Mouse (Mus musculus) neural tube, embryonic 10.5 days (tissue): ENCODE results near the gene Irf2bp2.

Source experiments
- DNase-seq: peaks from one replicate; pipeline ENCODE4 v3.0.0-alpha.2; 2017; ENCODE audit warnings: low spot score; ENCODE audit errors: extremely low spot score

Irf2bp2 gene

GRCm38 (mm10) chr8:126570521-126571040 lies 23.2 kb downstream of the Irf2bp2 start:
- no peak for DNase-seq

DNA sequence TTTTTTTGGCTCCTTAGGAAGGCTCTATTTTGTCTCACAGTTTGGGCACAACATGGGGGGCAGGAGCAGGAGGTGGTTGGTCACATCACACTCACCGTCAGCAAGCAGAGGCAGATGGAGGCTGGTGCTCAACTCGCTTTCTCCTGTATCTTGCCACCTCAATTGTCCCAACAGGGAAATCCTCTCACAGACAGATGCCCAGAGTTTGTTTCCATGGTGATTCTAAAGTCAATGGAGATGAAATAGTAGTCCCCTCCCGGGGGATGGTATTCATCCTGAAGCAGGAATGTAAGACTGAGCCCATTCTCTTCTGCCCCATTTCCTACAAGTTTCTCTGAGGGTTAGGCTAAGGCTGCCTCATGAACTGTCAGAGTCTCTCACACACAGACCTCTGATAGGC lies 23.7 kb downstream of the Irf2bp2 start:
- DNase-seq, result no peak

DNA sequence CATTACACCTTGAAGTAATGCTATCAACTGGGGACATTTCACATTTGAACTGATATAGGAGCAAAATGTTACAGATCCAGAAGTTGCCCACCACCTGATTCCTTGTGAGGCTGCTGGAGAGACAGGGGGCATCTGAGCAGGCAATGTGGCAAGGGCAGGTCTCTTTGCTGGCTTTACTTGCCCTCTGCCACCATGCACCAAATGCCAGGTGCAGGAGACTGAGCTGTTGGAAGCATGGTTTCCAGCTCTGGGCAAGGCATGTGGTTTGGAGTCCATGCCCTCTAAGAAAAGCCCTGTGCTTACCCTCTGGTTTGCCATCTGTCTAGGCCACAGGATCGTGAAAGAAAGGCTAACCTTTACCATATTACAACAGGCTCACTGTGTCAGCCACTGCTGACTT lies 24.1 kb downstream of the Irf2bp2 start:
- no peak for DNase-seq

GRCm38 (mm10) chr8:126567674-126568073 lies 26.1 kb downstream of the Irf2bp2 start:
- no peak for DNase-seq

- peak; percentile 46 for DNase-seq
Observed at GRCm38 (mm10) chr8:126566446-126567062, 27.2 kb downstream of the Irf2bp2 start.

GRCm38 (mm10) chr8:126565954-126566445 lies 27.8 kb downstream of the Irf2bp2 start:
- no peak for DNase-seq

DNA sequence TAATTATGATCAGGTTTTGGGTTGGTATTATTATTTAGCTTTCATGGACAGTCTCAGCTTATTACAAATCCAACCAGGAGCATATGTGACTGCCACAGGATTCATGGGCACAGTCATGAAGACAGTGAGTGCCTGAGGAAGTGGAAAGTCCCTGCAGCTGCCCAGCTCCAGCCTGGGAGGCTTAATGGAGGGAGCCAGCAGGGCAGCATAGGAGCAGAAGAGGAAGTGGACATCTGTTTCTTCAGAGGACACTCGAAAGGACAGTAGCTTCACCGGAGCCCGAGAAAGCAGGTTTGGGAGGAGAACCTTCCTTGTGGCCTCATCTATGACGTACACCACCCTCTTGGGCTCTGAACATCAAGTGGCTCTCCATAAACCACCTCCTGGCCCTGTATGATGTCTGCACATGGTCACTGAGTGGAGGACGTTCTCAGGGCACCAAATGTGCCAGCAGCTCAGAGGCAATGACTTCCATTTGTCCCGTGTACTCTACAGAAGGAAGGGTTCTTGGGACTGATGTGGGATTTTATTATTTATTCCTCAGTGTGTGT lies 28.5 kb downstream of the Irf2bp2 start:
- no peak for DNase-seq

GRCm38 (mm10) chr8:126564551-126565154 lies 29.1 kb downstream of the Irf2bp2 start:
- no peak for DNase-seq

GRCm38 (mm10) chr8:126561316-126561841 lies 32.4 kb downstream of the Irf2bp2 start:
- no peak for DNase-seq

GRCm38 (mm10) chr8:126558400-126558953 lies 35.3 kb downstream of the Irf2bp2 start:
- no peak for DNase-seq

- peak; percentile 40 for DNase-seq
Observed at GRCm38 (mm10) chr8:126557403-126557802, 36.4 kb downstream of the Irf2bp2 start.

DNA sequence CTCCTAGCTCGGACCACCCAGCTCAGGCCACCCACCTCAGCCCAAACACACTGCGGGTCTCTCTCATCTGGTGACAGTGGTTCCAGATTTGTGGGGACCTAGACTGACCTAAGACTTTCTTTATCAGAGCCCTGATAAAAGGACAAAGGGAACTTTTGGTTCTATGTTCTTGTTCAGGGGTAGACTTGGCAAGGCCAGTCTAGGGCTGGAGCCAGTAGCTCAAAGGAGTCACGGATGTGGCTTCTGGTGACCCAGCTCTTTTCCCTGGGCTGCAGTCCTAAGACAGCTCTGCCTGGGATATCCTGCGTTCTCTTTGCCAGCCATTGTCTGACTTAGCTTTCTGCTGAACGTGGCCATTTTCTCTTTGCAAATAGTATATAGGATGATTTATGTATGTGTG lies 37.1 kb downstream of the Irf2bp2 start:
- no peak for DNase-seq

DNA sequence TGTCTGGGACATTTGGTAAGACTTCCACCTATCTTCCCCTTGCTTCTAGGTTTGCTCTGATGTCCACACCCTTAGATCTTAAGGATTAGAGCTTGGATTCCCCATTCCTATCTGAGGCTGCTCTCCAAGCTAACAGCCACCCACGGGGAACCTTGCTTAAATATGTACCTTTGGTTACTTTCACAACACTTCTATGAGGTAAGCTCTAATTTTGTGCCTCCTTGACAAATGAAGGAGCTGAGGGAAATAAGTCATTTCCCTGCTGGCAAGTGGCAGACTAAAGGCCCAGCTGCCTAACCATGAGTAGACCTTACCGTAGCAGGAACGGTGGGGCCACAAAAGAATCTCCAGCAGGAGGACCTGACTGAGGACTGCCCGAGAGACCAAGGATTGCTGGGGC lies 39.0 kb downstream of the Irf2bp2 start:
- DNase-seq, result no peak

GRCm38 (mm10) chr8:126551871-126552270 lies 41.9 kb downstream of the Irf2bp2 start:
- DNase-seq, result no peak

DNA sequence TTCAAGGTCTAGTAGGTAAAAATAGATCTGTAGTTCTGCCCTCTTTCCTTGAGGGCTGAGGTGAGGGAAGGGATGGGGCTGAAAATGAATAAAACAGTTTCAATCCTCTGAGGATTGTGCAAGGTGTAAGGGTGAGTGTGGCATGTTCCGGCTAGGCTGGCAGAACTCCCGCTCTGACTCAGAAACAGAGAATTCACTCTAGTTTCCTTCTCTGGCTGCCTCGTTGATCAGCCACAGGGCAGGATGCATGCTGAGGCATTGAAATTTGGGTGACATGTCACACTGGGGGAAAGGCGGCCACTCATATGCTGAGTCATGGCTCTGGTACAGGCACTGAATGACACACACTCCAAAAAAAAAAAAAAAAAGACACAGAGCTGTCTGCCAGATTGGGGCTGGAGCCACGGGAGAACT lies 42.8 kb downstream of the Irf2bp2 start:
- DNase-seq, result no peak

- DNase-seq, result no peak
Observed at GRCm38 (mm10) chr8:126547841-126548240, 45.9 kb downstream of the Irf2bp2 start.

- no peak for DNase-seq
Observed at GRCm38 (mm10) chr8:126547361-126547760, 46.4 kb downstream of the Irf2bp2 start.

DNA sequence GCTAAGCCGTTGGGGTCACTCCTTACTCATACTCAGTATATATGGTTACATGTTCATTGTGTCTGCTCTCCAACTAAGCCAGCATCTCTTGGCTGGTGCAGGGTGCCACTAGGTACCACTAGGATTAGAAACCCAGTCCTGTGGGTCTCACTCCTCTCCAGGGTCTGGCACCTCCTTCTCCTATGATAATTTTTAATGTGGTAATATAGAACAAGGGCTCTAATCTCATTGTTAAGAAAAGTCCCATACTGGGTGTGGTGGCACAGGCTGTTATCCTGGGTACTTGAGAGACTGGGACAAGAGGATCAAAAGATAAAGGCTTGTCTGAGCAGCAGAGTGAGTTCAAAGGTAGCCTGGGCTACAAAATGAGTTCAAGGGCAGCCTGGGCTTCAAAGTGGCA lies 47.3 kb downstream of the Irf2bp2 start:
- DNase-seq, result no peak

- DNase-seq, result no peak
Observed at GRCm38 (mm10) chr8:126543407-126543806, 50.4 kb downstream of the Irf2bp2 start.

DNA sequence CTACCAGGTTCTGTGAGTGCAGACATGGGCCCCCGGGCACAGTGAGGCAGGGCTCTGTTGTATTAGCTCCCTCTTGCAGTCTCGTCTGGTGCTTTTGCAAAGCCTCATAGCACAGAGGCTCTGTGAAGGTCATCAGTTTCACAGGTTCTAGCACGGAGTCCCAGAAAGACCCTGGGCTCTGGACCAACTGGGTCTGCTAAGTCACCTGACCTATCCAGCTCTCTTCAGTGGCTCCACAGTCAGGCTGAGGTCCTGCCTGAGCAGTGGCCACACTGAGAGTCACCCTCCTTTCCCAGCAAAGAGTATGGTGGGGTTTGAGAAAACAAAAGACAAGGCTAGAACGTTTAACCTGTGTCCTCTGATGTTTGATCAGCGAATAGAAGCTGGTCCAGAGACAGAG lies 51.0 kb downstream of the Irf2bp2 start:
- no peak for DNase-seq

DNA sequence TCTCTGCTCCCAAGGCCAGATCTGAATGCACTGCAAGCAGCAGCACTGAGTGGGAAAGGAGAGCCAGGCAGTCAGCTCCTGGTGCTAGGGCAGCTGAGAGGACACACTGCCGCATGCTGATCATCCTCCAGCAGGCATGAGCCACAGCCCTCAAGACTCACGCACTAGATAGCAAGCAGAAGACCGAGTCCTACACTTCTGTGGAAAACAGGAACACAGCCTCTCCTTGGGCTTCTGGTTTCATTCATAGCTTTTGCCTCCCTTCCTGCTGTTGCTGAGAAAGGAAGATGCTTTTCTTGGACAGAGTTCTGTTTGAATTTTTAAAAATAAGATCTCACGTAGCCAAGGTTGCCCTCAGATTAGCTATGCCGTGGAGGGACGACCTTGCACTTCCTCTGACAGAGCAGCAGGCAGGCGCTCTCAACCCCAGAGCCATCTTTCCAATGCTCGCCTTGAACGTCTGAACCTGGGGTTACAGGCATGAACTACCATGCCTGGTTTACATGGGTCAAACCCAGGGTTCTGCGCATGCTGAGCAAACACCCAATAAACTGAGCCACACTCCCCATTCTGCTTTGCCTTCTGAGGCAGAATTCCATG lies 51.6 kb downstream of the Irf2bp2 start:
- no peak for DNase-seq

- DNase-seq, result no peak
Observed at GRCm38 (mm10) chr8:126540298-126540697, 53.5 kb downstream of the Irf2bp2 start.
